Mouse (Mus musculus) kidney, adult 2 months (tissue): ENCODE measurements around the gene Mog.

ENCODE experiments used
- CTCF ChIP-seq: fragments of 200-500 bp; conservative IDR thresholded peaks from 2 replicates; pipeline ENCODE4 v1.5.1; 2011; ENCODE audit warnings: low read depth, mild to moderate bottlenecking, control low read depth, low read length, moderate library complexity, mixed read lengths; ENCODE audit not compliant: insufficient read depth, insufficient read length
- POLR2A ChIP-seq: fragments of 200-500 bp; IDR thresholded peaks from one replicate; pipeline ENCODE4 v1.6.1; 2011; ENCODE audit warnings: low read depth, low read length, control low read depth

- no peak for TF ChIP-seq CTCF
- no peak for TF ChIP-seq POLR2A
These were observed 41.4 kb downstream of the Mog start for GRCm38 (mm10) chr17:36981845-36982244.
